ENCODE assay signal across 14 mouse cellular contexts in genomic region chr5:14167776-14168175, GRCm38 (mm10).
DNase-seq lines count a peak whose midpoint lies in the region; ATAC-seq and TF ChIP-seq lines count a peak whose summit lies in the region.
"Had no signal": no experiment of that assay in that cellular context is flagged by ENCODE, and none has a peak within 500 bp of the region (broad histone marks: within the 10 kb centered on the region; RNA-seq: fewer than 3 reads in every experiment).

No protein-coding gene starts in this region.

- ATAC-seq in lung, embryonic 14.5 days (ENCODE audit: insufficient read depth) = no peak
- ATAC-seq: hindbrain, postnatal 0 days had no signal

- no peak for TF ChIP-seq POLR2A in lung, adult 2 months (IDR thresholded peaks at IDR 0.05; ENCODE audit: borderline replicate concordance, extremely low read depth, low read depth, low read length)

- peak; percentile 8 for DNase-seq in lung, embryonic 14.5 days
- no peak for DNase-seq in lung, adult 2 months
- peak; percentile 34 for DNase-seq in NIH3T3 (ENCODE audit: low read depth)
- peak; percentile 14 for DNase-seq in hindlimb bud, embryonic 11.5 days (ENCODE audit: extremely low spot score, low read depth, low spot score)
- no peak for DNase-seq in spleen, postnatal 14 days (ENCODE audit: low spot score in 2 of 2)
- DNase-seq in gastrocnemius, postnatal 14 days = no peak
- DNase-seq: adrenal gland, postnatal 14 days; cerebellum, adult 8-10 months; gastrocnemius, postnatal 25 days; kidney, adult 9 months; thymus, postnatal 4 days had no signal

- H3K36me3 ChIP-seq in lung, embryonic 14.5 days (ENCODE audit: insufficient read depth) = no peaks in the 10 kb centered on the region
- H3K36me3 ChIP-seq in E14TG2a.4 (ENCODE audit: insufficient read depth, low read length) = no peaks in the 10 kb centered on the region
- H3K36me3 ChIP-seq: midbrain, embryonic 10.5 days had no signal

- H3K4me1 ChIP-seq in lung, embryonic 14.5 days (ENCODE audit: insufficient read depth) = no peaks in the 10 kb centered on the region
- no peaks in the 10 kb centered on the region for H3K4me1 ChIP-seq in lung, adult 2 months (ENCODE audit: control insufficient read depth, insufficient read depth, low read length)
- H3K4me1 ChIP-seq in E14TG2a.4 (replicated peaks; ENCODE audit: low read depth, low read length) = no peaks in the 10 kb centered on the region
- H3K4me1 ChIP-seq: midbrain, embryonic 10.5 days had no signal

- no peaks in the 10 kb centered on the region for H3K9me3 ChIP-seq in lung, embryonic 14.5 days (ENCODE audit: low read depth, low read length)
- no peaks in the 10 kb centered on the region for H3K9me3 ChIP-seq in E14TG2a.4 (ENCODE audit: low read length)
- H3K9me3 ChIP-seq: midbrain, embryonic 10.5 days had no signal

- no peaks in the 10 kb centered on the region for H3K27me3 ChIP-seq in lung, embryonic 14.5 days (ENCODE audit: insufficient read depth, low read length)
- H3K27me3 ChIP-seq in E14TG2a.4 (ENCODE audit: insufficient read depth, low read length) = no peaks in the 10 kb centered on the region

- TF ChIP-seq CTCF in lung, embryonic 14.5 days (IDR thresholded peaks at IDR 0.05; ENCODE audit: low read depth) = peak; percentile 30
- no peak for TF ChIP-seq CTCF in lung, adult 2 months (IDR thresholded peaks at IDR 0.05; ENCODE audit: insufficient read depth, low read length)
- TF ChIP-seq CTCF in E14TG2a.4 (conservative IDR thresholded peaks at IDR 0.05; ENCODE audit: low read length) = peak; percentile 46

- H3K4me2 ChIP-seq in lung, embryonic 14.5 days = no peak overlapping the region

- 63% methylated on average over 3 of the region's 3 CpGs for WGBS in lung, embryonic 14.5 days
- 59% methylated on average over 3 of the region's 3 CpGs for WGBS in lung, adult 2 months

- intact Hi-C loops in gastrocnemius, postnatal 14 days (cut with DNase I; ENCODE audit: low total_unique reads) = no loop called here

- no peak overlapping the region for H3K9ac ChIP-seq in lung, embryonic 14.5 days

- no peak overlapping the region for H3K4me3 ChIP-seq in lung, embryonic 14.5 days (ENCODE audit: low read depth, low read length)
- H3K4me3 ChIP-seq in lung, adult 2 months (replicated peaks; ENCODE audit: extremely low read depth, low read depth, low read length) = no peak overlapping the region
- H3K4me3 ChIP-seq in E14TG2a.4 (replicated peaks; ENCODE audit: low read length) = no peak overlapping the region
- H3K4me3 ChIP-seq: midbrain, embryonic 10.5 days had no signal

- no peak overlapping the region for H3K27ac ChIP-seq in lung, embryonic 14.5 days (ENCODE audit: low read depth)
- H3K27ac ChIP-seq: hindbrain, postnatal 0 days; midbrain, embryonic 10.5 days had no signal

Comparison
In these comparisons a context has a peak if more than half of its experiments do, and no peak if none do; other contexts are left out.
1. DNase-seq: peak in lung, embryonic 14.5 days (single experiment), NIH3T3 (single experiment) and hindlimb bud, embryonic 11.5 days (single experiment); none in lung, adult 2 months (single experiment), spleen, postnatal 14 days (0 of 2) and gastrocnemius, postnatal 14 days (single experiment).